Mouse (Mus musculus): Measurements from ENCODE around the gene Taf6l.

The Taf6l gene

GRCm38 (mm10) chr19:8790171-8790570 lies 4.0 kb upstream of the Taf6l start:
- no peak for DNase-seq (ENCODE audit: inconsistent ontology term)

- DNase-seq (ENCODE audit: inconsistent ontology term): no peak
Observed at GRCm38 (mm10) chr19:8789171-8789570, 3.0 kb upstream of the Taf6l start.

- no peak for DNase-seq (ENCODE audit: inconsistent ontology term)
Observed at GRCm38 (mm10) chr19:8788521-8788920, 2.3 kb upstream of the Taf6l start.

GRCm38 (mm10) chr19:8774951-8775421 lies 11.2 kb downstream of the Taf6l start:
- DNase-seq (ENCODE audit: inconsistent ontology term): peak; percentile 27

GRCm38 (mm10) chr19:8774086-8774835 lies 12.0 kb downstream of the Taf6l start, which contains the start of gene Tmem179b:
Gene Tmem179b, minus strand, starts transcription at chr19:8774467.
- peak; percentile 93 for DNase-seq (ENCODE audit: inconsistent ontology term)

DNA sequence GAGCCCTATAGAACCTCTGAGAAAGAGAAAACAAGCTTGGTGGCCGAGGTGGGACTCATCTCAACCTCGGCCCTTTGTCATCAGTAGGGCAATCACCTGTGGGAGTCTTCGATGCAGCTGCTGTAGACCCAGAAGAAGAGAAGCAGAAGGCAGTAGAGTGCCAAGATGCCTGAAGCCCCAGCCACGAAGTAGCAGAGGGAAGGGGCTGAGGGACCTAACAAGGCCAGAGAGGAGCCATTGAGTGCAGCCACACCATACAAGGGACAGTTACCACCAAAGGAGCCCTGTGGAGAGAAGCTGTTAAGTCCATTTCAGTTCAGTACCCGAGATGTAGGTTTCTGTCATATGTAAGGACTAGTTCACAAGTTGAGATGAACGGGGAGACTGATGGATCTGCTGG lies 12.8 kb downstream of the Taf6l start:
- DNase-seq (ENCODE audit: inconsistent ontology term): no peak

DNA sequence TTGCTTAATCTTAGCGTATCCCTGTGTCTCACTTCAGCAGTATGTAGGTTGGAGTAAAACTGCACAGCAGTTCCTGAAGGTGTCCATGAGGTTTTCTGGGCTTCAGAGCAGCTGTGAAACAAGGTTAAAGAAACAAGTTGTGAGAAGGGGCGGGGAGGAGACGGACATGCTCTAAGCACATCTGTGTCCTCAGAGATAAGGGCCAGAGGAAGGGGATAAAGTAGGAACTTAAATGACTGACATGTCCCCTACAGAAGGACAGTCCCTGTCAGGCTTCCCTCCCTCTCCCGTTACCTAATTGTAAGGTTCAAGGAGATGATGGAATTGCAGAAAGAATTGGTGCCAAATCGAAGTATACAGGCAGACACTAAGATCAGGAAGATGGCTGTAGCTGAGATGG lies 13.2 kb downstream of the Taf6l start:
- no peak for DNase-seq (ENCODE audit: inconsistent ontology term)

DNA sequence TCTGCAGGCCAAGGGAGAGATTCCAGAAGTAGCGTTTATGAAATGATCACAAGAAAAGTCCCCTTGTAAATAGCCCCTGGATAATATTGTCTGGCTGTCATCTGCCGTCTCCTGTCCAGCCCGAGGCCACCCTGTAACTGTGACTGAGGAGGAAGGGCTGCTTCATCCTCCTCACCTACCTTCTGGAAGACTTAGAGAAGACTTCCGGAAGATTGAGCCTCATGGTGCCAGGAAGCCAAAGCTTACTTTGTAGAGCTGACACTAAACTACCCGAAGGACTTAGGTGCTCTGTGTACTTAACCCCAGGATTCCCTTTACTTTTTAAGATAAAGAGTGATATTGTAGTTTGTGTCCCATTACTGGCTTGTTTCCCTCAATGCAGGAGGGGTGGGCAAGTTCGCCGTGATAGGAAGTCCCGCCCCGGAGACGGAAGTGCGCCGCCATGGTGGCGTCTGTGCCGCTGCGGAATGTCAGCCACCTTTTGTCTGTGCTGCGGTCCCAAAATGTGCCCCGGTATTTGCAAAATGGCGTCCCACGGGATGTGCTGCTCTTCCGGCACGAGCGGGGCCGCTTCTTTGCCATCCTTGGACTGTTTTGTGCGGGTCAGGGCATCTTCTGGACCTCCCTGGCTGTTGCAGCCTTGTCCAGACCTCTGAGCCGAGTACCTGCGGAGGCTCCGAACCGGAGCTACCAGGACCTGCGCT lies 15.5 kb downstream of the Taf6l start, which contains the start of gene Tmem223:
TSS of gene Tmem223 (plus strand) at position 430 of the 704 bp plus-strand sequence.
- DNase-seq (ENCODE audit: inconsistent ontology term): peak; percentile 70

DNA sequence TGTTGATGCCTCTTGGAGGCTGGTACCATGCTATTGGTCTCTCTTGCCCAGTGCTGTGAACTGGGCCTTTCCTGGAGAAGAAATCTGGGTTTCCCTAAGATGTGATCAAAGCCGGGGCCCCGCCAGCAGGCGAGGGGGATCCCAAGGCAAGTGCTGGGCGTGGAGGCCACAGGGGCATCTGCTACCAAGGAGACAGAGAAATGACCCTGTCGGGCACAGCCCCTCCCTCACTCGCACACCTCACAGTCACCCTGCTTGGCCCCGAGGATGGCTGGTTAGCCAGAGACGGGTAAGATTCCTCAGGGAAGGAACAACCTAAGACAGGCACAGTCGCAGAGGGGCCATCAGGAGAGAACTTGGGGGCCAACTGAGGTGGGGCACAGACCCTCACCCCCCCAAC lies 20.7 kb downstream of the Taf6l start:
- no peak for DNase-seq (ENCODE audit: inconsistent ontology term)

- no peak for DNase-seq (ENCODE audit: inconsistent ontology term)
Observed at GRCm38 (mm10) chr19:8763276-8763675, 22.9 kb downstream of the Taf6l start.

- DNase-seq (ENCODE audit: inconsistent ontology term): no peak
Observed at GRCm38 (mm10) chr19:8760757-8761156, 25.5 kb downstream of the Taf6l start.

- DNase-seq (ENCODE audit: inconsistent ontology term): no peak
Observed at GRCm38 (mm10) chr19:8758899-8759298, 27.3 kb downstream of the Taf6l start.

GRCm38 (mm10) chr19:8757471-8757998 lies 28.7 kb downstream of the Taf6l start:
- peak; percentile 39 for DNase-seq (ENCODE audit: inconsistent ontology term)

- peak; percentile 97 for DNase-seq (ENCODE audit: inconsistent ontology term)
Observed at GRCm38 (mm10) chr19:8756635-8757387, 29.4 kb downstream of the Taf6l start, which contains the start of gene Nxf1. Gene Nxf1, plus strand, starts transcription at chr19:8757073.

GRCm38 (mm10) chr19:8755652-8756051 lies 30.6 kb downstream of the Taf6l start:
- DNase-seq (ENCODE audit: inconsistent ontology term): no peak

GRCm38 (mm10) chr19:8747368-8747767 lies 38.8 kb downstream of the Taf6l start:
- DNase-seq (ENCODE audit: inconsistent ontology term): no peak

GRCm38 (mm10) chr19:8745382-8745781 lies 40.8 kb downstream of the Taf6l start:
- DNase-seq (ENCODE audit: inconsistent ontology term): no peak

DNA sequence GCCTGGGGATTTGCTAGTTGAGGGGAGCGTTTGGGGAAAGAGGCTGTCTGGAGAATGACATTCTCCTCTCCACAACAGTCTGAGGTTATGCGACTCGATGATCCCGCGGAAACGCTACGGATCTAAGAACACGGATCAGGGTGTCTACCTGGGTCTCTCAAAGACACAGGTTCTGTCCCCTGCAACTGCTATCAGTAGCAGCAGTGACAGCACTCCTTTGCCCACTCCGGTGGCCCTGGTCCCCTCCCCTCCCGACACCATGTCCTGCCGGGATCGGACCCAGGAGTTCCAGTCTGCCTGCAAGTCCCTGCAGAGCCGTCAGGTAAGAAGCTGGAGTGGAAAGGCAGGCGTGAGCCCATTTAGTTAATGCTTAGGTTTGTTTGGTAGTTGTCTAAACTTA lies 44.0 kb downstream of the Taf6l start:
- no peak for DNase-seq (ENCODE audit: inconsistent ontology term)

DNA sequence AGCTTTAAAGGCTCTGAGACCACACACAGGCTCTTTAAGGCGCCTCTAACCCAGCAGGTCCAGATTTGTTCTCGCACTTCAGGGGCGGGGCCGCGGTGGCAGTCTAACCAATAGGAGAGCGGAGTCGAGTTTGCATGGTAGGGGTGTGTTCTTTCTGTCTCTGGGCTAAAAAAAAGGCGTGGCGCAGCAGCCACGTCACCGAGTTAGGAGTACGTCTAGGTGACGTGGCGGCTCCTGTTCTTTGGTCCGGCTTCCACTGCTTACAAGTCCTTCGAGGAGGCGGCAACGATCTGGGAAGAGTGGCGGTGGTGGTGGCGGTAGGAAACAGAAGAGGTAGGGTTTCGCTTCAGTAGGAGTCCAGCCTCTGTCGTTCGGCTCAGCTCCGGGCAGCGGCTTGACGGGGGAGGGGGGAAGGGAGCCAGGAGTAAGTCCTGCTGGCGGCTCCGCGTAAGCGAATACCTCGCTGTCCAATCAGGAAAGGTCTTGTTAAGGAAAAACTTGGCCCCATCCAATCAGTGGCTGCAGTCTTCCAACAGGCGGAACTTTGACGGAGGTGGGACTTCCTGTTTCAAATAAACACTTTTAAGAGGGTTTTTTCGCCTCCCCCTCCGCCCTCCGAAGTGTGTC lies 44.9 kb downstream of the Taf6l start, which contains the start of gene Stx5a:
TSS of gene Stx5a (plus strand) at position 171 of the 627 bp plus-strand sequence.
- DNase-seq (ENCODE audit: inconsistent ontology term): peak; percentile 99

GRCm38 (mm10) chr19:8740603-8741002 lies 45.6 kb downstream of the Taf6l start, which contains the start of gene 1700092M07Rik:
Gene 1700092M07Rik, plus strand, starts transcription at chr19:8740718.
- no peak for DNase-seq (ENCODE audit: inconsistent ontology term)

DNA sequence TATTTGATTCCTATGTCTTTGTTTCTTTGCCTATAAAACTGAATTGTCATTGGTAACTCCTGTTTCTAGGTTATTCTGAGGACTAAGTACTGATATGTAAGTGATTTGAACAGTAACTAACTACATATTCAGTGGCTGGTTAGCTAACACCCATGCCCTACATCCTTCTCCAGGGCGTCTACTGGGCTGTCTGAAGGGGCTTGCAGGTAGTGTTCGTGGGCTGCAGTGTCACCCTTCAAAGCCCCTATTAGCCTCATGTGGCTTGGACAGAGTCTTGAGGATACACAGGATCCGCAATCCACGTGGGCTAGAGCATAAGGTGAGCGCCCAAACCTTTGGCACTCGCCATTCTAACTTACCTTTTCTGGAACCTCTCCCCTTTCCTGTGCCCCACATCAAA lies 46.6 kb downstream of the Taf6l start:
- no peak for DNase-seq (ENCODE audit: inconsistent ontology term)

Data from Muller cell, postnatal 12 days (primary cell).